Mouse (Mus musculus) liver, adult 2 months (tissue): ENCODE data around the gene Ubqln1. TPM values are rescaled to one million over a fixed set of nuclear protein-coding genes. Genes with fewer than 3 reads are reported as not detected.

Source experiments
- DNase-seq: peaks from one replicate; pipeline ENCODE4 v3.0.0-alpha.2; 2011; ENCODE audit warnings: low read depth, low spot score; ENCODE audit errors: extremely low read depth
- H3K27ac ChIP-seq: fragments of 200-500 bp; replicated peaks from 2 replicates; pipeline ENCODE4 v1.5.1; 2012; ENCODE audit warnings: low read depth, mild to moderate bottlenecking, control low read depth, inconsistent platforms, low read length; ENCODE audit not compliant: insufficient read depth
- H3K27me3 ChIP-seq: fragments of 200-500 bp; 2 replicates; pipeline ENCODE4 v1.6.1; 2012; ENCODE audit warnings: mild to moderate bottlenecking, moderate library complexity, low read length, inconsistent platforms; ENCODE audit not compliant: control insufficient read depth, insufficient read depth
- H3K36me3 ChIP-seq: fragments of 200-500 bp; 2 replicates; pipeline ENCODE4 v1.6.1; 2012; ENCODE audit warnings: low read length, inconsistent platforms; ENCODE audit not compliant: control insufficient read depth, insufficient read depth
- H3K4me1 ChIP-seq: fragments of 200-500 bp; 2 replicates; pipeline ENCODE4 v1.6.1; 2011; ENCODE audit warnings: low read length; ENCODE audit not compliant: control insufficient read depth, insufficient read depth
- H3K4me3 ChIP-seq: fragments of 200-500 bp; 2 replicates; pipeline ENCODE4 v1.5.1; 2011; ENCODE audit warnings: low read depth, mild to moderate bottlenecking, control low read depth, low read length, moderate library complexity; ENCODE audit not compliant: insufficient read depth
- H3K79me2 ChIP-seq: fragments of 200-500 bp; 2 replicates; pipeline ENCODE4 v1.6.1; 2012; ENCODE audit warnings: inconsistent platforms, mild to moderate bottlenecking, low read length, moderate library complexity; ENCODE audit not compliant: control insufficient read depth, insufficient read depth
- H3K9ac ChIP-seq: fragments of 200-500 bp; 2 replicates; pipeline ENCODE4 v1.6.1; 2012; ENCODE audit warnings: low read depth, mild to moderate bottlenecking, control low read depth, inconsistent platforms, low read length
- CTCF ChIP-seq: fragments of 200-500 bp; IDR thresholded peaks from 2 replicates; pipeline ENCODE4 v1.5.1; 2011; ENCODE audit warnings: low read depth, low read length, control low read depth
- POLR2A ChIP-seq: fragments of 200-500 bp; IDR thresholded peaks from 2 replicates; pipeline ENCODE4 v1.6.1; 2011; ENCODE audit warnings: low read length, control low read depth; ENCODE audit not compliant: insufficient read depth; ENCODE audit errors: extremely low read depth
- WGBS: fragments of 180-500 bp; shearing (Covaris S2); methylation state at CpG from one replicate; pipeline ENCODE4 v1.1.7; 2018; 5-methylcytosine and 5-hydroxymethylcytosine counted together
- polyA plus RNA-seq: library from polyadenylated mRNA; depleted of rRNA; stranded (reverse); fragments of >200 nt; gene quantifications from 2 replicates; pipeline ENCODE4 v1.2.3, GENCODE M21; 2012; rRNA removed
- total RNA-seq: library from RNA; depleted of rRNA; stranded (reverse); fragments of >200 nt; gene quantifications from 2 replicates; pipeline ENCODE4 v1.2.3, GENCODE M21; 2014; rRNA removed

Gene Ubqln1
- 77.4 and 87.1 TPM in 2 replicates for total RNA-seq
- 119 and 146 TPM in 2 replicates for polyA plus RNA-seq

- peak within 1 kb of the TSS; percentile 93 for H3K27ac ChIP-seq
- TF ChIP-seq POLR2A (peak; percentile 72), CTCF (no peak)
- peak within 1 kb of the TSS; percentile 99 for H3K9ac ChIP-seq
- peak within 1 kb of the TSS; percentile 94 for H3K4me3 ChIP-seq
- WGBS: under 1% methylated on average over 62 of the region's 62 CpGs
- DNase-seq: peak; percentile 68
- H3K36me3 ChIP-seq: no peaks in the 10 kb centered on the region
- H3K4me1 ChIP-seq: peaks cover 18% of the 10 kb centered on the region
- peaks cover 23% of the 10 kb centered on the region for H3K79me2 ChIP-seq
- H3K27me3 ChIP-seq: no peaks in the 10 kb centered on the region
Observed at GRCm38 (mm10) chr13:58215592-58216341, at the start of gene Ubqln1. Gene Ubqln1 (minus strand): TSS chr13:58215653.

- TF ChIP-seq POLR2A: no peak
- TF ChIP-seq CTCF: no peak
- WGBS: 86% methylated on average over 8 of the region's 8 CpGs
- Histone ChIP-seq H3K27me3 (no peaks in the 10 kb centered on the region), H3K36me3 (peaks cover 4% of the 10 kb centered on the region; the same call in 1 of the 2 replicates), H3K4me1 (no peaks in the 10 kb centered on the region), H3K4me3 (no peak overlapping the region), H3K27ac (no peak overlapping the region), H3K79me2 (no peaks in the 10 kb centered on the region), H3K9ac (no peak overlapping the region)
- no peak for DNase-seq
Observed at GRCm38 (mm10) chr13:58263546-58263945, 48.1 kb upstream of the Ubqln1 start.

GRCm38 (mm10) chr13:58261674-58262073 is 46.2 kb upstream of the Ubqln1 start:
- no peak for TF ChIP-seq POLR2A
- Histone ChIP-seq H3K36me3 (peaks cover 8% of the 10 kb centered on the region), H3K9ac (no peak overlapping the region), H3K79me2 (no peaks in the 10 kb centered on the region), H3K27me3 (no peaks in the 10 kb centered on the region), H3K4me1 (no peaks in the 10 kb centered on the region), H3K27ac (no peak overlapping the region), H3K4me3 (no peak overlapping the region)
- DNase-seq: no peak
- 94% methylated on average over 4 of the region's 4 CpGs for whole genome bisulfite sequencing

DNA sequence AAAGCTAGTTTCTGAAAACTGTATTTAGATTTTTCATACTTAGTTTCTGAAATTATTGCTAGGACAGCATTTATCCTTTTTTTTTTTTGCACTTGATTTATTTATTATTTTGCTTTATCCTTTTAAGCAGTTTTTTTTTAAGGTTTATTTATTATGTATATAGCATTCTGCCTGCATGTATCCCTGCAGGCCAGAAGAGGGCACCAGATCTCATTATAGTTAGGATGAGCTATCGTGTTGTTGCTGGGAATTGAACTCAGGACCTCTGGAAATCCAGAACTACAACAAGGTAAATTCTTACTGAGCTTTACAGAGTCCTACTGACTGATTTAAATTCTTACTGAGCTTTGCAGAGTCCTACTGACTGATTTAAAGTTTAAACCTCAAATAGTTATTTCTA is 37.8 kb upstream of the Ubqln1 start:
- TF ChIP-seq POLR2A (no peak), CTCF (no peak)
- Histone ChIP-seq H3K27ac (no peak overlapping the region), H3K9ac (no peak overlapping the region), H3K4me1 (no peaks in the 10 kb centered on the region; the same call in 1 of the 2 replicates), H3K4me3 (no peak overlapping the region), H3K27me3 (no peaks in the 10 kb centered on the region), H3K36me3 (peaks cover 4% of the 10 kb centered on the region), H3K79me2 (no peaks in the 10 kb centered on the region)
- DNase-seq: no peak
- WGBS: 91% methylated on average over 1 of the region's 1 CpGs

- no peaks in the 10 kb centered on the region for H3K27me3 ChIP-seq
Observed at GRCm38 (mm10) chr13:58248957-58249356, 33.5 kb upstream of the Ubqln1 start.

DNA sequence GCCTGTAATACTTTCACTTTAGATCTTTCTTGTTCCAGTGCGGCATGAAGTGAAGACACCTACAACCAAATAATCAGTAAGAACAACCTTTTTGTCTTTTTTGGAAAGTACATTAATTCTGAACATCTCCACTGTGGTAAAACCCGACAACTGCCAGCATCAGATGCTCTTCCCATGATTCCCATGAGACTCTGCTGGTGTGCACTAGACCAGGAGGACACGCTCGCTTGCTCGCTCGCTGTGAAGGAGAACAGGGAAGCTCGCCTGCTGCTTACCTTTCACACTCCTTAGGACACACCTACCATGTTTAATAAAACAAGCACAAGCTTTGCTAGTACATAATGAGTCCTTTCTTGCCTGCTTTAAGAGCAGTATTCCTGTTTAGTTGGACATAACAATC is 21.1 kb upstream of the Ubqln1 start:
- 98% methylated on average over 7 of the region's 7 CpGs for WGBS

More at GRCm38 (mm10) chr13:58248957-58249356, 33.5 kb upstream of the Ubqln1 start:
- WGBS: 40% methylated on average over 5 of the region's 5 CpGs
- no peak for TF ChIP-seq CTCF
- TF ChIP-seq POLR2A: no peak
- Histone ChIP-seq H3K79me2 (no peaks in the 10 kb centered on the region), H3K36me3 (peaks cover 4% of the 10 kb centered on the region; the same call in 1 of the 2 replicates), H3K27ac (no peak overlapping the region), H3K4me1 (no peaks in the 10 kb centered on the region; the same call in 1 of the 2 replicates), H3K9ac (no peak overlapping the region), H3K4me3 (no peak overlapping the region)
- peak; percentile 68 for DNase-seq

More for the DNA sequence above, 21.1 kb upstream of the Ubqln1 start:
- Histone ChIP-seq H3K9ac (no peak overlapping the region), H3K27me3 (no peaks in the 10 kb centered on the region), H3K36me3 (no peaks in the 10 kb centered on the region), H3K4me1 (peaks cover 5% of the 10 kb centered on the region), H3K4me3 (no peak overlapping the region), H3K27ac (no peak overlapping the region), H3K79me2 (no peaks in the 10 kb centered on the region)
- DNase-seq: no peak
- TF ChIP-seq CTCF: no peak
- TF ChIP-seq POLR2A: no peak
